Mouse (Mus musculus) kidney, embryonic 15.5 days (tissue): ENCODE measurements at regions not wholly inside any gene's neighbourhood (a gene's known extent, or its start where the extent isn't known, plus 50 kb on each side); places are given as distances from the start of the nearest gene placed in this dataset.
"Not testable (repeated sequence)": the region's sequence is repeated elsewhere in the genome, so short reads cannot be mapped to it uniquely, and the experiment has no call there.

Source experiments
- ATAC-seq: fragments of 200-750 bp; cut with Nextera tagmentation; replicated peaks from 2 replicates; pipeline ENCODE4 v1.8.0; 2017; ENCODE audit warnings: moderate TSS enrichment; ENCODE audit not compliant: low FRiP score
- H3K27ac ChIP-seq: fragments of 300-500 bp; sonication (generic); 2 replicates; pipeline ENCODE4 v1.5.1; 2015; ENCODE audit warnings: mild to moderate bottlenecking, inconsistent platforms
- H3K27me3 ChIP-seq: fragments of 300-500 bp; sonication (generic); 2 replicates; pipeline ENCODE4 v1.6.1; 2015; ENCODE audit warnings: inconsistent platforms
- H3K36me3 ChIP-seq: fragments of 300-500 bp; sonication (generic); 2 replicates; pipeline ENCODE4 v1.6.1; 2015; ENCODE audit warnings: inconsistent platforms
- H3K4me1 ChIP-seq: fragments of 300-500 bp; sonication (generic); 2 replicates; pipeline ENCODE4 v1.6.1; 2015; ENCODE audit warnings: inconsistent platforms
- H3K4me2 ChIP-seq: fragments of 300-500 bp; sonication (generic); 2 replicates; pipeline ENCODE4 v1.6.1; 2015; ENCODE audit warnings: moderate library complexity, mild to moderate bottlenecking, inconsistent platforms
- H3K4me3 ChIP-seq: fragments of 300-500 bp; sonication (generic); replicated peaks from 2 replicates; pipeline ENCODE4 v1.5.1; 2015; ENCODE audit warnings: mild to moderate bottlenecking, inconsistent platforms
- H3K9ac ChIP-seq: fragments of 300-500 bp; sonication (generic); 2 replicates; pipeline ENCODE4 v1.6.1; 2015; ENCODE audit warnings: mild to moderate bottlenecking, inconsistent platforms
- H3K9me3 ChIP-seq: fragments of 300-500 bp; sonication (generic); replicated peaks from 2 replicates; pipeline ENCODE4 v1.6.1; 2016; ENCODE audit warnings: inconsistent platforms
- WGBS: fragments of 180-500 bp; shearing (Covaris S2); methylation state at CpG from one replicate; pipeline ENCODE4 v1.1.7; 2015; ENCODE audit warnings: mixed read lengths; 5-methylcytosine and 5-hydroxymethylcytosine counted together

DNA sequence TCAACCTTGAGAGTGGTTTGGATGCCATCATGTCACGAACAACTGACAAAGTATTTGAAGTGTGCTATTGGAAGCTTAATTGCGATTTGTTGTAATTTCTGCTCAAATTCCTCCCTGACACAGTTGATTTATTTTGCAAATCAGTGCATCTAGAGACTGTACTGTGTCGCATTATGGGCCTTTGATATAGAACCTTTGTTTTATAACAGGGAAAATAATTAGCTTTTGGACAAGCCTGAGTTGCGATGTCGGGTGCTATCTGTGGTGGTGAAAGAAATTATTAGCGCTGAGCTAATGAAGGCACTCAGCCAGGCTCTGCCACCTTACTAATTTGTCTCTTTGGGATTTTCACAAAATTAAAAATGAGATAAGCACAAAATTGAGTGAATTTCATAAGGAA is 473.6 kb downstream of the Tlr4 start:
- no peaks in the 10 kb centered on the region for H3K27me3 ChIP-seq
- no peak overlapping the region for H3K4me3 ChIP-seq
- H3K36me3 ChIP-seq: no peaks in the 10 kb centered on the region
- no peaks in the 10 kb centered on the region for H3K9me3 ChIP-seq
- no peaks in the 10 kb centered on the region for H3K4me1 ChIP-seq
- H3K27ac ChIP-seq: no peak overlapping the region
- WGBS: 74% methylated on average over 6 of the region's 6 CpGs
- no peak overlapping the region for H3K9ac ChIP-seq
- no peak overlapping the region for H3K4me2 ChIP-seq
- no peak for ATAC-seq

- WGBS: 91% methylated on average over 2 of the region's 2 CpGs
- Histone ChIP-seq H3K4me2 (no peak overlapping the region), H3K9me3 (no peaks in the 10 kb centered on the region), H3K27ac (no peak overlapping the region), H3K27me3 (no peaks in the 10 kb centered on the region), H3K9ac (no peak overlapping the region), H3K36me3 (no peaks in the 10 kb centered on the region), H3K4me3 (no peak overlapping the region), H3K4me1 (no peaks in the 10 kb centered on the region)
- no peak for ATAC-seq
These were observed 474.4 kb downstream of the Tlr4 start for GRCm38 (mm10) chr4:67301740-67302139.

GRCm38 (mm10) chr4:67320098-67320497 is 492.7 kb downstream of the Tlr4 start:
- H3K27ac ChIP-seq, H3K9me3 ChIP-seq, H3K4me2 ChIP-seq, H3K4me3 ChIP-seq, H3K36me3 ChIP-seq, H3K9ac ChIP-seq, H3K27me3 ChIP-seq, ATAC-seq, H3K4me1 ChIP-seq: not testable (repeated sequence)
